Mouse (Mus musculus) gastrocnemius, postnatal 25 days (tissue): ENCODE measurements at regions not wholly inside any gene's neighbourhood (a gene's known extent, or its start where the extent isn't known, plus 50 kb on each side); places are given as distances from the start of the nearest gene placed in this dataset.

Experiments
- DNase-seq: peaks from one replicate; pipeline ENCODE4 v3.0.0; 2022

- no peak for DNase-seq
Observed at GRCm38 (mm10) chr7:84800966-84801365, 52.4 kb upstream of the Olfr291 start.

- DNase-seq = no peak
Observed at GRCm38 (mm10) chr7:84794655-84795054, 58.7 kb upstream of the Olfr291 start.

- peak; percentile 46 for DNase-seq
Observed at GRCm38 (mm10) chr7:84779276-84779825, 74.0 kb upstream of the Olfr291 start.

- DNase-seq = no peak
Observed at GRCm38 (mm10) chr7:84777696-84778095, 75.7 kb upstream of the Olfr291 start.

- no peak for DNase-seq
Observed at GRCm38 (mm10) chr7:84756261-84756660, 66.5 kb upstream of the Zfand6 start.

GRCm38 (mm10) chr7:84753361-84753760 is 63.6 kb upstream of the Zfand6 start:
- peak; percentile 25 for DNase-seq

- peak; percentile 5 for DNase-seq
Observed at GRCm38 (mm10) chr7:84749434-84750301, 59.9 kb upstream of the Zfand6 start.

GRCm38 (mm10) chr7:84747847-84748246 is 58.1 kb upstream of the Zfand6 start:
- no peak for DNase-seq

- DNase-seq = no peak
Observed at GRCm38 (mm10) chr7:84744321-84745070, 54.7 kb upstream of the Zfand6 start.

GRCm38 (mm10) chr7:84739965-84740390 is 50.2 kb upstream of the Zfand6 start:
- no peak for DNase-seq
